Mouse (Mus musculus) 416B (cell line): ENCODE measurements around the gene Srd5a3.

Experiments used
- DNase-seq: peaks from one replicate; pipeline ENCODE4 v3.0.0; 2011; ENCODE audit warnings: low read depth

Srd5a3 gene

DNA sequence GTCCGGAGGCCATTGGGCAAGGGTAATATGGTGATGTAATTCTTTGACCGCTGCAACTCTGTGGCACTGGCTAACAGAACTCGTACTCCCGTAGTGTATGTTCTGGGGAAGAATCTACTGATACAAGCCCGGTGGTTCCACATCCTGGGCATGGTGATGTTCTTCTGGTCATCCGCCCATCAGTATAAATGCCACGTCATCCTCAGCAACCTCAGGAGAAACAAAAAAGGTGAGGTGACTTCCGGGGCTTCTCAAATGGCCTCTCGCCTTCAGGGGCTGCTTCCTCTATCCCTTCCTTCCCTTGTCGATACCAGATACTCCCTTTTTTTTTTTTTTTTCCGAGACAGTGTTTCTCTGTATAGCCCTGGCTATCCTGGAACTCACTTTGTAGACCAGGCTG lies 13.4 kb downstream of the Srd5a3 start:
- no peak for DNase-seq

DNA sequence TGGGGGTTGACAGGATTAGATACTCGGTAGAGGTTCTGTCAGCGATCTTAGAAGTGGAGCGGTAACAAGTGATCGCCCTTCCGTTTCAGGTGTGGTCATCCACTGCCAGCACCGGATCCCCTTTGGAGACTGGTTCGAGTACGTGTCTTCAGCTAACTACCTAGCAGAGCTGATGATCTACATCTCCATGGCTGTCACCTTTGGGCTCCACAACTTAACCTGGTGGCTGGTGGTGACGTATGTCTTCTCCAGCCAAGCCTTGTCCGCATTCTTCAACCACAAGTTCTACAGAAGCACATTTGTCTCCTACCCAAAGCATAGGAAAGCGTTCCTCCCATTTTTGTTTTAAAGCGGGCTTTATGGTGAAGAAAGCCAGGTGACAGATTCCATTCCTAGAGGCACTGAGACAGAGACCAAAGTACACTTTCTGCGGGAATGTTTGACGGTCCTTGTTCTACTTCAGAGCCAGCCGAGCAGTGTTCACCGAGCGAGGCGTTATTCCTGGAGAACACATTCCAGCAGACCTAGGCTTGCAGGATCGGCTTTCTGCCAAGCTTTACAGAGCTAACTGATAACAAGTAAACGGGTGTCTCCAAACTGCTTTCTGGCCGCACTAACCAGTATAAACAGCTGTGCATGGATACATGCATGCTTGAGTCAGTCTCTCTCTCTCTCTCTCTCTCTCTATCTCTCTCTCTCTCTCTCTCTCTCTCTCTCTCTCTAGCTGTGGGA lies 14.5 kb downstream of the Srd5a3 start:
- DNase-seq: no peak

DNA sequence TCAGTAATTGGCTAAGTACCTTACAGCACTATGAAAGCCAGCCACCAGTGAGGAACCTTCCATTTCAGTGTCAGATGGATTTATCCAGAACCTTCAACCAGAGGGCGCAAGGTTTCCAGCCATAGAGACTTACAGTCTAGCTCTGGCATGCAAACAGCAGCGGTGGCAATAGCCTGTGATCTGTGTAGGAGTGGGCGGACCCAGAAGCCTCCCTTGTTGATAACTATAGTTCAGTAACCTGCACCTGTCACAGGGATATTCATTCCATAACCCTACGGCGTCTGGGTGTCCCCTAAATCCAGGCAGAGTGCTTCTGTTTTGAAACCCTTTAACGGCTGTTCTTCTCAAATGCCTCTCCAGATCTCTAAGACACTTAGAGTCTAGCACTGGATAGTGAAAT lies 19.5 kb downstream of the Srd5a3 start:
- DNase-seq: no peak

DNA sequence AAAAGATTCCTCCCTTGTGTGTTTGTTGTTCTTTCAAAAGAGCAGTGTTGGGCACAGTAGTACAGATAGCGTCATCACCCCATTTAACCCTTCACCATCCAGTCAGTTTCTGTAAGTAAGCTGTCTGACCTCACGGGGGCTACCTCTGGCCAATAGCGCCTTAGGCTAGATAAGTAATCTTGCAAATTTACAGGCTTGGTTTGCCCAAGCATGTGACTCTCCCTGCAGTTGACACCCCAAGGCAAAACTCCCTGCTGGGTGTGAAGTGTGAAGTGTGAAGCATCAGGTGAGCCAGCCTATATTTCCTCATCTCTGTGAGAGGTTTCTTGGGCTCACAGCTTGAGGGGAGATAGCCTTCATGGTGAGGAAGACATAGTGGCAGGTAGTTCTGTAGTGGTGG lies 20.0 kb downstream of the Srd5a3 start:
- DNase-seq: no peak

DNA sequence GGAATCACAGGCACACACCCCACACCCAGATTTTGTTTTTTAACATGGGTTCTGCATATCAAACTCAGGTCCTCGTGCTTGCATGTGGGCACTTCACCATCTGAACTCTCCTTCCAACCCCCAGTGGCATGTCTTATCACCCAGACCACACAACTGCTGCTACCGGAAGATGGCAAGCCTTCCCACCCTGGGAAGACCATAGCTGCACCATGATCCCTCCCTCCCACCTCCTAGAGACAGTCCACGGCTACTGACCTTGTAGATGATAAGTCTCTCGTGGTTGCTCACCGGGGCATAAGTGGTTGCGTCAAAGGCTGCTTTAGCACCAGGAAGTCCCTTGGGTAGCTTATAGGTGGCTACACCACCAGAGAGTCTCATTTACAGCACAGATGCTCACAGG lies 21.4 kb downstream of the Srd5a3 start:
- DNase-seq: peak; percentile 44

DNA sequence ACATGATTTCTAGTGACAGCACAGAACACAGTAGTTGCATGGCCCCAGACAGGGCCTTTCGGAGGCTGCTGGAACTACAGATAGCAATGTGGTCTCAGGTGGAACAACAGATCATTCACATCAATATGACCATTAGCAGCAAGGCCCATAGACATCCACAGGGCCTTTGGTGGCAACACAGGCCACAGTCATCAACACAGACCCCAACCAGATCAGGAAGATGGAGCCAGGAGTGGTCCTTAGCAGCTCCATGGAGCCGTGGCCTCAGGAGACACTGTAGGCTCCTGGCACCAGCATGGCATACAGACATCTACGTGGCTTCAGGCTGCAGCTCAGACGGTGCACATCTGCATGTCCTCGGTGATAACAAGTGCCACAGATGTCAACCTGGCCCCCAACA lies 22.9 kb downstream of the Srd5a3 start:
- no peak for DNase-seq

DNA sequence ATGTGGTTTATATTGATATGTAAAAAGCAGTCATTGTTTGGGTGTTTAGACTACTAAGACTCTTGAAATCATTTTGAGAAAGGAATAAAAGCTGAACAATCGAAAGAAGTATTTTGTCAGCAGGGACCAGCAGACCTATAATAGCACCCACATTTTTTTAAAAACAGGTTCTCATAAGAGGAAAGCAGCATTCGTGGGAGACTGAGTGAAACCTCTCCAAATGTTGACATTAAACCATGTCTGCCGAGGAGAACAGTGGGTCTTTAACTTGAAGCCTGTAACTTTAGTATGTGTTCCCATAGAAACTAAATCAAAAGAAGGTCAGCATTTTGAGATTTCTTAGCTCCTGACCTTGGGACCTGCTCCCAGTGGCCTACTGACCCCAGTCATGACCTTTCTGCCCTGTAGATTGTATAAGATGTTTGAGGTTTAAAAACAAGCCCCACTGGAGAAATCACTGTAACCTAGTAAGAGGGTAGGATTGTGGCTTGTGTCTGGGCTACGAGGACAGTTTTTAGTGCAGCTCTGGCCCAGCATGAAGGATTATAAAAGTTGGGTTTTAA lies 23.8 kb downstream of the Srd5a3 start:
- DNase-seq: no peak

DNA sequence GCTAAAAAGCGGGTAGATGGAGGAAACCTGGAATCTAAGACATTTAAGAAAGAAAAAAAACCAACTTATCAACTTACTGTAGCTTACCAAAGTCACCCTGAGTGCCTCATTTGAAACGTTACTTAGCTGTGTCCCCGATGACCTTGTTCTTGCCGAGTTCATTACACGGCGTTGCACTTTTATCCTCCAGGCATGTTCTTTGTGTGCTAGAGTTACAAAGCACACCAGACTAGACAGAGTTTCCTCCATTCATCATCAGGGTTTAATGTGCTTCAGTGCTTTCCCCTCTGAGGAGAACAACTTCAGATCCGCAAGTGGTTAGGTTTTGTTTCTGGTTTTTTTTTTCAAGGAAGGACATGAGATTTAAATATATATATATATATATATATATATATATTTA lies 24.8 kb downstream of the Srd5a3 start:
- no peak for DNase-seq

DNA sequence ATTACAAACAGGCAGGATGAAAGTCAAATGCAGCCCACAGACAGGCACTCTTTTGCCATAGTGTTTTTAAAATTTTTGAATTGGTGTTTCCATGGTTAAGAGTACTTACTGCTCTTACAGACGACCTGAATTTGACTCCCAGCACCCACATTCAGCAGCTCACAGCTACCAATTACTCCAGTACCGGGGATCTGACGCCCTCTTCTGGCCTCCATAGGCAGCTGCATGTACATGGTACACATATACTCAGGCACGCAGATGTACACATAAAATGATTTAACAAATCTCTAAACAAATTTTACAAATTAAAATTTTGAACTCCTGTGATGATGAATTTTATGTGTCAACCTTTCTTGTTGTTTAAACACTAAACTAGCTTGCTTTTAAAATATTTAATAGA lies 30.5 kb downstream of the Srd5a3 start:
- DNase-seq: no peak

DNA sequence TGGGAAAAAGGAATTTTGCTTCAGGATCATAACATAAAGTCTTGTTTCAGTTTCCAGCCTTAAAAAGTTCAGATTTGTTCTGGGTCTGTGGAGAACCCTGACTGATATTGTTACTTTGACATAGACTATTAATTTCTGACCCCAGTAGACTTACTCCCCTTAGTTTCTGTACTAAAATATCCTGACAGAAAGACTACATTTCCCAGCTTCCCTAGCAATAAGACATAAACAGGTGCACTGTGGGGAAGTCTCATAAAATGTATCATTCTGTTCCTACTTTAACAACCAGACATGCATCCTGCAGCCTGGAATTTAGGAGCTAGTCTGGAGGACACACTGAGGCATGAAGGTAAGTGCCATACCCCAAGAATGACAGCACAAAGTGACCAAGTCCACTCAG lies 31.0 kb downstream of the Srd5a3 start:
- DNase-seq: no peak

DNA sequence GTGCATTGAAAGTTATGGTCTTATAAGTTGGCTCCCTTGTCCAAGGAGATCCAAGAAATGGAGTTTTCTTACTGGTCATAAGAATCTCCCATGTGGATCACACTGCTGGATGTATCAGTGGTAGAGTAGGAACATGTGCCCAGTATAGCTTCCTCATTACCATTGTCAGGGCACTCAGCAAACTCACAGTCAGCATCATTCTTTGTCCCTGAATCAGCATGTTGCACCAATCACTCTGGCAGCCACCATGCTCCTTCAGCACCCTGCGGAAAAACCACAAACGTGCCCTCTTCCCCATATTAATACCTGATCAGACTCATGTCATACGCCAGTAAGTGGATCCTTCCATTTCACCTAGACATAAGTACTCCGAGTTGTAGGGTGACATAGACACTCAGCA lies 35.0 kb downstream of the Srd5a3 start:
- no peak for DNase-seq

DNA sequence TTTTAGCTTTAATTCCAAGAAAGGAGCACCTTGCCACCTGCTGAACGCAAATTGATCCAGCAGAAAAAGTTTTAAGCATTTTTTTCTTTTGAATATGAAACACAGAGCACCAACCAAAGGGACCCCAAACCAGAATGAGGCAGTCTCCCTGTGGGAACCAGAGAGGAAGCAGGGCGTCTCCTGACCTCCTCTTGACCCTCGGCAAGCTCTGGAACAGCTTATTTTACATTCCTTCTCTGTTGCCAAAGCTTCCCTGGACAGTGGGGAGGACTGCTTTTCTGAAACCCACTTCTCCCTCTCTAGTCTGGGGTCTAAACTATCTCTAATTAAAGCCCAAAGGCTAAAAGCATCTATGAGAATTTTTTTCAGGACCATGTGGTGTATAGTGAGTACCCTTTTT lies 36.3 kb downstream of the Srd5a3 start:
- no peak for DNase-seq

DNA sequence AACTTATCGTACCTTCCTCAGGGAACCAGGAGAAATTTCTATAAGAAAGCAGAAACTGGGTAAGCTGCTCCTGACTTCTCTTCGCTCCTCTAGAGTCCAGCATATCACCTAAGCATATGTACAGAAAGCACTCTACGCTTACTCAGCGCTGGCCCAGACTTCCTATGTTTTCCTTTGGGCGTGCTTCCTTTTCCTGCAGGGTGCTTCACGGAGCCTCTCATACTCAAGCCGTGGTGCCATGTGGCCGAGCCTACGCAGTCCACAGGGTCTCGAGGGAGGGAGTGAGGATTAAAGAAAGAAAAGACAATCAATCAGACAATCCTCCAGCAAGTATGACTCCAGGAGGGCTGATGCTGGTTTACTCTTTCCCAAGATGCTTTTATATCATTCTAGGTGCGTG lies 36.8 kb downstream of the Srd5a3 start:
- no peak for DNase-seq

DNA sequence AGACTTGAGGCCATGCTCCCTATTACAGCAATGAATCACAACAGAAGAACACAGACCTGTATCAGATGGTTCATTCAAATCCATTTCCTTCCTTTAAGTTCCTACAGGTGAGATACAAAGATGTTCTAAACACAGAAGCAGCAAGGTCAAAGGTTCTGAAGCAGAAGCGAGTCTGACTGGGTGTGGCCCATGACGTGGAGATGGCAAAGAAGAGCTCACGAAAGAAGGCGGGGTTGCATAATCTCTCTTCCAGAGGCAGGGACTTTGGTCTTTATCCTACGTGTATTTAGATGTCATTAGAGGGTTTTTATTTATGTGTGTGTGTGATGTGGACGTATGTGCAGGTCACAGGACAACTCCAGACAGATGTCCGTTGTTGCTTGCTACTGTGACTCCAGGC lies 37.6 kb downstream of the Srd5a3 start:
- no peak for DNase-seq

DNA sequence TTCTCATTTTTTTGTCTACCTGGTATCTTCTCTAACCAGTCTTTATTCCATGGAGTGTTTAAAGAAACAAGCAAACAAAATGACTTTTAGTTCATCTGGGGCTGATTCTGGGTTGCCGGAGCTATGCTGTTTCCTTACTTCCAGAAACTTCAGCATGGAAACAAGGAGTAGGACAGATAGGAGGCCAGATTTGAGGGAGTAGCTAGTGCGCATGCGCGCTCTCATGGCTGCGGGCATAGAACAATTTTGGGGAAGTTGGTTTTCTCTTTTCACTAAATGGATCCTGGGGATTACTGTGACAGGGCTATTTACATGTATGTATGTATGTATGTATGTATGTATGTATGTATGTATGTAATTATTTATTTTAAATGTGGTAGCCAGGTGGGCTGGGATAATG lies 39.1 kb downstream of the Srd5a3 start:
- DNase-seq: no peak

DNA sequence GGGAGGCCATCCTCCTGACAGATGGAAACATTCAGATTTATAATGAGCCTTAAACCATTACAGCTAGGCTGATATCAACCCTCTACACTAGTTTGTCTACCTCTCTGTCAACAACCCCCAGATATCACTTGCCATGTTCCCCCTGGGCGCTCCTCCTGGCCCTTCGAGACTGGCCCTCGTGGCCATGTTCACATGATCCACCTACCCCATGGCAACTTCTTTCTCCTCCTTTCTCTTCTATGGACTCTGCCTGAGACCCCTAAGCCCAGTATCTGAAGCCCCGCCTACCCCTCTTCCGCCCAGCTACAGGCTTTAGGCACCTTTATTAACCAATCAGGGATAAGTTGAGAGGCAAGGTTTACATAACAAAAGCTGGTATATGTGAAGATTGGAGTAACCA lies 39.7 kb downstream of the Srd5a3 start:
- no peak for DNase-seq

DNA sequence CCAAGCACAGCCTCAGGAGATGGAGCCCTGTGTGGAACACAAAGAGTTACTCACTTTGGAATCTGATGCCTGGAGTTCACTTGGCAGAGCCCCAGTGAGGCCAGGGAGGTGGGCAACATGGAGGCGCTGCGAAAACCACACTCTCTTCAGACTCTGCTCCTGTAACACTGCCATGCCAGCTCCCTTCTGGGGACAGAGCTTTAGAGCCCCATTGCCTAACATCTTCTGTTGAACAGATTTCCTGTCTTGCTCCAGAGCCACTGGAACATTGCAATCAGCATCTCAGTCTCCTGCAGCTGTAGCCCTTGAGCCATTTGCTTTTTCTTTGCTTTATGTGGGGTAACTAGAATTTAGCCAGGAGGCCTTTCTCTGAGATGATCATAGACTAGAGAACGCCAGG lies 42.3 kb downstream of the Srd5a3 start:
- peak; percentile 69 for DNase-seq

DNA sequence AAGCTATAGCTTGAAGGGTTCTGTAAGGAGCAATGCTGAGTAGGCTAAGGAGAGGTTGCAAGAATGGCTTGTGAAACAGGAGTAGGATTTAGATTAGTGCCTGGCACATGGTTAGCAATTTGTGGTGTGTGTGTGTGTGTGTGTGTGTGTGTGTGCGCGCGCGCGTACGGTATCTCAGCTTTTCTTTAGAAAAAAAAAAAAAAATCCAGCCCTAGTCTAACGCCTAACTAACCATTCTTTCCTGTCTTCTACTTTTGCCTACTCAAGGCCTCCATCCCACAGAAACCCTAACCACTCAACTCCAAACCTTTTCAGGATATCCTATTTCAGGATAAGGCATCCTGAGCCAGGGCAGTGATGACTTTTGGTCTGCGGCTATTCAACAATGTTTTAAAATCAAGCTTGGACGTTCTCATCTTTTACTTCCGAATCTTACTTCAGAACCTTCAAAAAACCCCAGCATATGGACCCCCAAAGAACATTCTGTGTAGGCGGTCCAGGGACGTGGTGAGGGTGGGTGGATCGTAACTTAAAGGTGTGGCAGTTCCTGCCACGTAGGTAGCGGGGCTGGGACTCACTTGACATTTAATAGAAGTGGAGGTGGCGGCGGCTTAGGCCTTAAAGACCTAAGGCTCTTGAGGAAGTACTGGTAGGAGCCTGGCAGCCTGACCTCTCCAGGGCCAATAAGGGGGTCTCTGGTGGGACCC lies 43.1 kb downstream of the Srd5a3 start:
- peak; percentile 35 for DNase-seq

DNA sequence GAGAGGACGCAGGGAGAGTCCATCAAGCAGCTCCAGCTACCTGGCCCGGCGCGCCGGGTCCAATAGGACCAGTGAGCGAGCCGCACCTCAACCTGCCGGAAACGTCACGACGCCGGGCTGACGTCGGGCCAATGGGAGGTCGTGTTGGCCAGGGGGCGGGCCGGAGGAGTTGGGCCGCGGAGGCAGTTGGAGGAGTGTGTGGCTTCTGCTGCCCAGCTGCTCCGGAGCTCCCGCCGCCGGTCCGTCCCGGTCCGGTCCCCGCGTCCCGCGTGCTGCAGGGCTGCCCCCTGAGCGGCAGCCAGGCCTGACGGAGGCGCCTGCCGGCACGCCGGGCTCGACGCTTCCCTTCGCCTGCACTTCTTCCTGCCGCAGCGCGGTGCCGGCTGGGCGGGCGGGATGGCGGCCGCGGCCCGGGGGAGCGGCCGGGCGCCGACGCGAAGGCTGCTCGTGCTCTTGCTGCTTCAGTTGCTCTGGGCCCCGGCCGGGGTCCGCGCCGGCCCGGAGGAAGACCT lies 43.7 kb downstream of the Srd5a3 start, which contains the start of gene Tmem165:
TSS of gene Tmem165 (plus strand) at position 131 of the 512 bp plus-strand sequence.
- peak; percentile 87 for DNase-seq

DNA sequence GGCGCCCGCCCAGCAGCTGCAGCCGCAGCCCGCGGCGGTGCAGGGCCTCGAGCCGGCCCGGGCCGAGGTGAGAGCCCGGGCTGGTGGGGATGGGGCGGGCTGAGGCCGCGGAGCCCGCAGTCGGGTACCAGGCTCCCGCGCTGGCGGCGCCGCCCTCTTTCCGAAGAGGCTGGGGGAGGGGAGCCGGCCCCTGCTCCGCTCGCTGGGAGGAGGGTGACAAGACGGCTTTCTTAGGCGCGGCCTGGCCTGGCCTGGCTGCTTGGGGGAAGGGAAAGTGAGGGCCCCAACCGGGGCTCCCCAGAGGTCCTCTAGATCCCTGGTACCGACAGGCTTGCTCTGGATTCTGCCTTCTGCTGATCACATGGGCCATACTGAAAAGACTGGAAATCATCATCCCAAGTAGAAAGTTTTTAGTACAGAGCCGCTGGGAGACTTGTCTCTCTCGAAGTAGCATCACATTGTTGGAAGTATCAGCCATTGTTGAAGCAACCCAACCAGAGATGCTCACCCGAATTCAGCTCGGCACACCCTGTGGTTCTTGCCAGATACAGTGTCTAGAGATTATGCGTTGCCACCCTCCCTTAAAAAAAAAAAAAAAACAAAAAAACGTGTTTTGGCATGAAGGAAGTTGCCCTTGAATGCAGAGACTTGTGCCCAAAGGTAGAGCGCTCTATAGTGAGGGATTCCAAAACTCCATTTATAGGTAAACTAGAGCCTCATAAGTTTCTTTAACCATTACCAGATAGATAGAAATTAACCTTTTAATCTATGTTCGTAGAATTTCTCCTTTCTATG lies 44.4 kb downstream of the Srd5a3 start:
- peak; percentile 68 for DNase-seq

DNA sequence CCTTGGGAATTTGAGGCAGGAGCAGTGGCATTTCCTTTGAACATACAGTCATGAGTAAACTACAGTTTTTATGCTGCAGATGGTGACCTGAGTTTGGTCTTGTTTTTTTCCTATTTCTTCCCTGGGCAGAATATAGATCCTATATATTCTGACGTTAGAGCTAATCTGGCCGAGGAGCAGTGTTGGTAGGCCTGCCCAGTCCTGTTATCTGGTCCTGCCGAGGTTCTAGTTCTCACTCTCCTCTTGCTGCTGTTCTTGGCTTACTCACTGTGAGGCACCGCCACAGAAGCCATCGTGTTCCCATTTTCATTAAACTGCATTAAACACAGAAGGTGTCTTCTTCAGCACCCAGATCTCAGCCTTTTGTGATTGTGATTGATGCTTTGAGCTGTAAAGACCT lies 47.8 kb downstream of the Srd5a3 start:
- DNase-seq: no peak

DNA sequence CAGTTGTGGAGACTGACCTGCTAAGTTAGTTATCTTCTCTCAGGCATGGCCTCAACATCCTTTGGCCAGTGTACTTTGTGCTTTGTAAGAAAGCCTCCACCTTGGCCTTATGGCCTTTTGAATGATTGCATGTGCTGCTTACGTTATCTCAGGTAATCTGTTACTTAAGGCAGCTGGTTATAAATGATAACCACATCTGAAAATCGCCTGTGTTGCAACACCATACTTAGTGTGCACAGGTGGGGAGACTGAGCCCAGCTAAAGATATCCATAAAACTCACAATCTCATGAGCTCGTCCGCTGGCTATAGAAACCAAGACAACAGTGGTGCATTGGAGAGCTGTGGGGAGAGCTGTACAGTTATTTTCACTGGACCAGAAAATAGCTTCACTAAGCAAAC lies 50.5 kb downstream of the Srd5a3 start:
- no peak for DNase-seq

DNA sequence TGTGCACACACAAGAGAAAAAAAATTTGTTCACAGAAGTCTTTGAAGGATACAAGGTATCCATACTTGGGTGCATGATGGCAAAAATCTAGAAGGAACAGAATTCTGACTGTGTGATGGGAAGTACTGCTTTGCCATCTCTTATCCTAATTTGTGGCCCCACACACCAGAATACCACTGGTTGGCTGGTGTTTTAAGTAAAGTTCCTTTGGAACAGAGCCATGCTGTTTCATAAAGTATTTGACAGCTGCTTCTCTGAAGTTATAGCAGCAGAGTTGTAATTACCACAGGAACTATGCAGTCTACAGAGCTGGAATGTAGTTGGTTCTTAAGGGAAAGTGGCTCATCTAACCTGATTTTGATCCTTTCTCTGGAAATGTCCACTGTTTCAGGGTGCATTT lies 53.0 kb downstream of the Srd5a3 start:
- DNase-seq: no peak
